Mouse (Mus musculus) cerebellum, adult 2 months (tissue): ENCODE results near the gene Frem2. TPM values are rescaled to one million over a fixed set of nuclear protein-coding genes. Genes with fewer than 3 reads are reported as not detected.

Experiments
- DNase-seq, 2 experiments: peaks; one replicate each; pipeline ENCODE4 v3.0.0; 2021
- H3K27ac ChIP-seq: fragments of 200-500 bp; 2 replicates; pipeline ENCODE4 v1.5.1; 2012; ENCODE audit warnings: low read length, control low read depth, inconsistent platforms; ENCODE audit not compliant: insufficient read depth
- H3K27me3 ChIP-seq: fragments of 200-500 bp; 2 replicates; pipeline ENCODE4 v1.6.1; 2012; ENCODE audit warnings: inconsistent platforms, mild to moderate bottlenecking, low read length, moderate library complexity; ENCODE audit not compliant: control insufficient read depth, insufficient read depth
- H3K4me1 ChIP-seq: fragments of 200-500 bp; 2 replicates; pipeline ENCODE4 v1.6.1; 2011; ENCODE audit warnings: low read length; ENCODE audit not compliant: control insufficient read depth, insufficient read depth
- H3K4me3 ChIP-seq: fragments of 200-500 bp; replicated peaks from 2 replicates; pipeline ENCODE3; 2011; ENCODE audit warnings: mild to moderate bottlenecking, low read depth, low read length, control low read depth; ENCODE audit not compliant: insufficient read depth
- CTCF ChIP-seq: fragments of 200-500 bp; IDR thresholded peaks from 2 replicates; pipeline ENCODE4 v1.5.1; 2011; ENCODE audit warnings: low read depth, mild to moderate bottlenecking, control low read depth, low read length, moderate library complexity, borderline replicate concordance; ENCODE audit not compliant: insufficient read depth
- POLR2A ChIP-seq: fragments of 200-500 bp; IDR thresholded peaks from 2 replicates; pipeline ENCODE4 v1.6.1; 2011; ENCODE audit warnings: low read length, control low read depth, borderline replicate concordance; ENCODE audit not compliant: insufficient read depth
- WGBS: fragments of 180-500 bp; shearing (Covaris S2); methylation state at CpG from one replicate; pipeline ENCODE4 v1.1.7; 2018; 5-methylcytosine and 5-hydroxymethylcytosine counted together
- polyA plus RNA-seq: library from polyadenylated mRNA; depleted of rRNA; stranded (reverse); fragments of >200 nt; gene quantifications from 2 replicates; pipeline ENCODE4 v1.2.3, GENCODE M21; 2012

Gene Frem2
- polyA plus RNA-seq, 1 experiment = 1.00 TPM

- DNase-seq = no peak
- H3K27me3 ChIP-seq = no peaks in the 10 kb centered on the region
- TF ChIP-seq POLR2A = no peak
- TF ChIP-seq CTCF = no peak
- H3K27ac ChIP-seq = no peak overlapping the region
- no peaks in the 10 kb centered on the region for H3K4me1 ChIP-seq
- WGBS = 95% methylated on average over 7 of the region's 7 CpGs
- H3K4me3 ChIP-seq = no peak overlapping the region
These were observed 65.1 kb downstream of the Frem2 start for GRCm38 (mm10) chr3:53592036-53592435.

GRCm38 (mm10) chr3:53590139-53590621, 67.0 kb downstream of the Frem2 start:
- peak; percentile 33 to 34 for DNase-seq
- Histone ChIP-seq H3K27ac (no peak overlapping the region), H3K4me1 (no peaks in the 10 kb centered on the region), H3K27me3 (no peaks in the 10 kb centered on the region), H3K4me3 (no peak overlapping the region)
- no peak for TF ChIP-seq POLR2A
- peak; percentile 42; the same call in 1 of the 2 replicates for TF ChIP-seq CTCF
- 0% methylated on average over 2 of the region's 2 CpGs for WGBS

- no peak for DNase-seq
- Histone ChIP-seq H3K4me3 (no peak overlapping the region), H3K27me3 (no peaks in the 10 kb centered on the region), H3K4me1 (no peaks in the 10 kb centered on the region), H3K27ac (no peak overlapping the region)
- WGBS = 89% methylated on average over 8 of the region's 8 CpGs
- TF ChIP-seq POLR2A (no peak), CTCF (no peak)
These were observed 73.9 kb downstream of the Frem2 start for GRCm38 (mm10) chr3:53583248-53583647.

- Histone ChIP-seq H3K4me1 (no peaks in the 10 kb centered on the region), H3K27me3 (no peaks in the 10 kb centered on the region), H3K27ac (no peak overlapping the region), H3K4me3 (no peak overlapping the region)
- WGBS = 80% methylated on average over 5 of the region's 5 CpGs
- no peak for TF ChIP-seq POLR2A
- no peak for TF ChIP-seq CTCF
- no peak for DNase-seq
These were observed 76.4 kb downstream of the Frem2 start for GRCm38 (mm10) chr3:53580596-53581254.

- Histone ChIP-seq H3K4me1 (no peaks in the 10 kb centered on the region), H3K27me3 (no peaks in the 10 kb centered on the region), H3K27ac (no peak overlapping the region), H3K4me3 (no peak overlapping the region)
- no peak for DNase-seq
- 90% methylated on average over 10 of the region's 10 CpGs for WGBS
- TF ChIP-seq CTCF (no peak), POLR2A (no peak)
These were observed 77.9 kb downstream of the Frem2 start for GRCm38 (mm10) chr3:53579121-53579704.

GRCm38 (mm10) chr3:53576320-53577116, 80.6 kb downstream of the Frem2 start:
- 60% methylated on average over 7 of the region's 7 CpGs for WGBS
- Histone ChIP-seq H3K27me3 (no peaks in the 10 kb centered on the region), H3K4me1 (no peaks in the 10 kb centered on the region), H3K27ac (no peak overlapping the region), H3K4me3 (no peak overlapping the region)
- DNase-seq = no peak
- TF ChIP-seq CTCF (no peak), POLR2A (no peak)

GRCm38 (mm10) chr3:53574123-53574522, 83.0 kb downstream of the Frem2 start:
- Histone ChIP-seq H3K27me3 (no peaks in the 10 kb centered on the region), H3K27ac (no peak overlapping the region), H3K4me3 (no peak overlapping the region), H3K4me1 (no peaks in the 10 kb centered on the region)
- TF ChIP-seq CTCF = no peak
- no peak for TF ChIP-seq POLR2A
- WGBS = 39% methylated on average over 9 of the region's 9 CpGs
- no peak for DNase-seq
